Mouse (Mus musculus): Measurements from ENCODE around the gene Med24.
"Not testable (repeated sequence)": the region's sequence is repeated elsewhere in the genome, so short reads cannot be mapped to it uniquely, and the experiment has no call there.

Med24 gene

DNA sequence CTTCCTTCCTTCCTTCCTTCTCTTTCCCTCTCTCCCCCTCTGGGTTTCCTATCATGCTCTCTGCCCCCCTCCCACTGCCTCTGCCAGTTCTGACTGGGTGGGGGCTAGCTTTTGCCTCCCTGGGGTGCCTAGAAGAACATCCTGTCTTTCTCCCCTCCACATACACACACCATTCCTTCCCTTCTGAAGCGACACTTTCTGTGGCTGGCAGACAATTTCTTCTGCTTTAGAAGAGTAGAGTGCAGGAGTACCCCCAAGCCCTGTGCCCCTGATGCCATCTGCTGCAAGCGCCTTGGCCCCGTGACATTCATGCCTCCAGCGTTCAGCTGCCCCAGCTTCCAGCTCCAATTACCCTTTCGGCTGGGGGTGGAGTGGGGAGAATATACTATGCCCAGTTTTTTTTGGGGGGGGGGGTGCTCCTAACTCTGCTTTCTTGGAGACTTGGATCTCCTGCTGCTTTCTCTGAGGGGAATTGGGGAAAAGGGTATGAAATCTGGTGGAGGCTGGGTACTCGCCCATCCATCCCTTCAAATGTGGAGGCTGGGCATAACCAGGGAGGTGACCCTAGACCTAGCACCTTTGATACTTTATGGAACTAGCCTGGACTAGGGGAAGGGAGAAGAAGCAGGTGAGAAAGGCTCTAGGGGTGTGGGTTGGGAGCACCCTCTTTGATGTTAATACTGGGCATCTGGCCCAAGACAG is 18.7 kb upstream of the Med24 start:
- ATAC-seq (ENCODE audit: insufficient number of reproducible peaks, low FRiP score, low TSS enrichment): peak; percentile 23; the same call in 1 of the 2 replicates

DNA sequence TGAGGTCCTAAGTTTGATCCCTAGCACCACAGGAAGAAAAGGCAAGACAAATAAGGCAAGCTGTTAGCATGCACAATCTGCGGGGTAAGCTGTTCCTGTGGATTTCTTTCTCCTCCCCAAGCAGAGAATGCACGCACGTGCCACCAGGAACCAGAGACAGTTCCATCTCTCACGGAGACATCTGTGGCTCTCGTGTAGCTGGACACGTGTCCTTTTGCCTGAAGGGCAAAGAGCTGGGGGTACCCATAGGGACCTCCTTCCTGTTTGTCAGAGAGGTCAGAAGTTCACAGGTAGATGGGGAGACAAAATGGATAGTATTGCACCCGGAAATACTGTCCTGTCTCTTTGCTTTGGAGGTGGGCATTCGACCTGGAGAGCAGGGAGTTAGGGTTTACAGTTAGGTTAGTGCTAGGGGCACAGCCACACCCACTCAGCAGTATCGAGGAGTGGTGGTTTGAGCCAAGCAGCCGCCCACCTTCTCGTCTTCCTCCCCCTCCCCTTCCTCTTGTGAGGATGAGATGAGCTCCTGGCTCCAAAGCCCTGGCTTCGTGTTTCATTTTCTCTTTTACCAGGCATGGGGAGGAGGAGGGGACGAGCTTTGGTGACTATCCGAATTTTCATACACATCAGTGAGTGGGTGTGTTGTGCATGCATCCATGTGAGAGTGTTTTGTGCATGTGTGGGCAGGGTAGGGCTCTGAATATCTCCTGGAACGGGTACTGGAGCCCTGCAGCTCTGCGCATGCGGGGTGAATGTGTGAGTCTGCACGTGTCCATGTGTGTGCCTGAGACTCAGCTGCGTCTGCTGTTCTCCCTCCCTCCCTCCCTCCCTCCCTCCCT is 17.8 kb upstream of the Med24 start:
- peak; percentile 31; the same call in 1 of the 2 replicates for ATAC-seq (ENCODE audit: insufficient number of reproducible peaks, low FRiP score, low TSS enrichment)

DNA sequence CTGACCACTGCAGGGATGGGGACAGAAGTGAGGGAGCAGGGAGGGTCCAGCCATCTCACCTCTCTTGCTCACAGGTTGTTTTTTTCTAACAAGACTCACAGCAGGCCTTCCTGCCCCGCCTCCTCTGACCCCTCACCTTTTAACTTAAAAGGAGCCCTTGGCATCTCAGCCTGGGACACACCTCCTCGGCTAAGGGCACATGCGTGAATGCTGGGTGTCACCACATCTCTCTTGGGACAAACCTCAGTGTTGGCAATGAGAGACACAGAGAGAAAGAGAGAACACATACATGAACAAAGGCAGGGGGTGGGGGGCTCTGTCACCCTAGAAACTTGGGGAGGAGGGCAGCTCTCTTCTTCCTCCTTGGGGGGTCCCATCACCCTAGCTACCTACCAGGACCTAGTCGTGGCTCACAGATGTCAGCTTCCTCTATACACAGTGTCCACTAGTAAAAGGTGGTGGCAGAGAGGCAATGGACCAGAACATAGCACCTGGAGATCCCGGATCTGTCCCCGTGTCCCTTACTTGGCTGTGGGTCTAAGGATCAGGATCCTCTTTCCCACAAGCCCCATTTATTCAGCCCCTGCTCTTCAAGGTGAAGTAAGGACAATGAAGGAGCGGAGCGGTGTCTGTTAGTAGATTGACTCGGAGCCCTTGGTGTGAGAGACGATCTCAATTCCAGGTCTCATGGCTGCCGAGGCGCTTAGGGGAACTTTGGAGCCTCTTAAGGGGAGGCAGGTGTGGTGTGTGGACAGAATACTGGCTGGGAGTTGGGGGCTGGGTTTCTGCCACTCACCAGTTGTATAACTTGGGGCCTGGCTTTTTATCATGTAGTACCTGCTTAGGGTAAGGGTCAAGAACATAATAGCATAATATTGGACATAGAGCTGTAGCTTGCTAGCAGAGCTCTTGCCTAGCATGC is 17.0 kb upstream of the Med24 start:
- ATAC-seq (ENCODE audit: insufficient number of reproducible peaks, low FRiP score, low TSS enrichment): no peak

DNA sequence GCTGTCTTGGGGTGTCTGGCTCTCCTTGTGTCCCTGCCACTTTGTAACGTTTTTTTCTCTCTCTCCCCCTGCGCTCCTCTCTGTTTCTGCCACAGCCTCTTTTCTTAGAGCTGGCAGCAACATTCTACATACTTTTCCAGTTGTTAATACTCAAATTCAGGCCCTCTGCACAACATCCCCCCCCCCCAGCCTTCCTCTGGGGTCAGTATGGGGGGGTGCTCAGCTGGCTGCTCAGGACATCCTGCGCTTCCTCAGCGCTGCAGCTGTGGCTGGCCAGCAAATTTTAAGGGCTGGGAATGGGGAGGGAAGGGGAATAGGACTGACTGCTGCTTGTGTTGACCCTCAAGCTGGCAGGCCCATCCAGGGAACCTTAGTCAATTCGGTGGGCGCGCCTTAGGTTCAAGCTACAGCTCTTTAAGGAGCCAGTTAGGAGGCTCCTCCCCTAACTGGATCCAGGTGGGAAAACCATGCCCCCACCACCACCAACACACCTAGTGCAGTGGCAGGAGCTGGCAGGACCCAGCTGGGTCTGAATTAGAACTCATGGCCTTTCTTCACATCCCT is 15.3 kb upstream of the Med24 start:
- ATAC-seq (ENCODE audit: insufficient number of reproducible peaks, low FRiP score, low TSS enrichment): no peak

DNA sequence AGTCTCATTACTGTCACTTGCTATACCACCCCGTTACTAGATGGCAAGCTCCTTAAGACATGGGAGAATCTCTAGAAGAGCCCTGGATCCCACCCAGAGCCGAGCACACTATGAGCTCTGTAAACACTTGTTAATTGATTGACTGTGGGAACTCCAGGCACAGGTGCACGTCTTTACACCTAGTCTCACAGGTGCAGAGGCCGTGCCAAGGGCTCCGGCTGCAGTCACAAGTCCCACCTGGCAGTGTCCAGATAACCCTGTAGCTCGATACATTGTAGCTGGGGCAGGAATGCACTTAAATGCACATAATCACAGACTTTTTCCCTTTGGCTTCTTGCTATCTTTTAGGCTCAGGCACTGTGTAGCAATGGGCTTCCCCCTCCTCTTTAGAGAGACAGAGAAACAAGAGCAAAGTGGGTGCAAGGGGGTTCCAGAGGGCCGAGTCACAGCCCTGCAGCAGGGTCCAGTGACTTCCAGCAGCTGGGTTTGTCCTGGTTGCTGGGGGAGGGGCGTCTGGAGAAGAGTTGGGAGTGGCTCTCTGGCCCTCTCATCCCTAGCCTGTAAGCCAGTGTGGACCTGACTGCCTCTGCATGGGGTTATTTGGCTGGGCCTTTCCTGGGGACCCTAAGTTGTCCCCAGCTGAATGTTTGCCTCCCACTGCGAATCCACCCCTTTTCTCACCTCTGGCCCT is 14.6 kb upstream of the Med24 start:
- ATAC-seq (ENCODE audit: insufficient number of reproducible peaks, low FRiP score, low TSS enrichment): no peak

DNA sequence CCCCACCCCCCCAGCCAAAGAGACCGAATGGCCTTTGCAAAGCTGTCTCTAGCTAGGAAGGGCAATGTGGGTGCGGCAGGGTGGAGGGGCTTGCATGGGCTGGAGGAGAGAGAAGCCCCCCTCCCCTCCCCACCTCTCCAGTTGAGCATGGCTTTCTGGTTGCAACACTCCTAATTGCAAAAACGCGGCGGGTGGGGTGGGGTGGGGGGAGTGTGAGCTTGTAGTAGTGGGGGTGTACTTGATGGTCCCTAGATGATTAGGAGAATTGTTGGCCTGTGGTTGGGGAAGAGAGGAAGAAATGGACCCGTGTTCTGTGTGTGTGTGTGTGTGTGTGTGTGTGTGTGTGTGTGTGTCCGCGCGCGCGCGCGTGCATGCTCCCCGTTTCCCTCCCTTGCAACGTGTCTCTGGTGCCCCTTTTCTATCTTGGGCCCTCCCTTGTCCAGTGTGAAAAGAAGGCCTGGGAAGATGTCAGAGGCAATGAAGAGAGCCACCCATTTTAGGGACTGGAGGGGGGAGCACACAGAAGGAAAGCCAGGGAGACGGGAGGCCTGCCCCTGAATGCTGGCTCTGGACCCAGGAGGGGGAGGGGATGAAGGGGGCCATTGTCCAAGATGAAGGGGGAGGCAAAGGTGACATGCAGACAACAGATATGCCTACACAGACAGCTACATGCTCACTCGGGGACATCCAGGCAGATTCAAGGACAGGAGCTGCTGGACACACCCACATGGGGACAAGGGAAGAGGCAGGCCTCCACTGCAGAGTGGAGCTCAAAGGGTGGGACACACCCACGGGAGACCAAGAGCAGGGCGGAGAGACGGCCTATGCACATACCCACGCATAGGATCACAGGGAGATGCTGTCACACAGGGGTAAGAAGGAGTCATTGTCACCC is 13.4 kb upstream of the Med24 start:
- no peak for ATAC-seq (ENCODE audit: insufficient number of reproducible peaks, low FRiP score, low TSS enrichment)

DNA sequence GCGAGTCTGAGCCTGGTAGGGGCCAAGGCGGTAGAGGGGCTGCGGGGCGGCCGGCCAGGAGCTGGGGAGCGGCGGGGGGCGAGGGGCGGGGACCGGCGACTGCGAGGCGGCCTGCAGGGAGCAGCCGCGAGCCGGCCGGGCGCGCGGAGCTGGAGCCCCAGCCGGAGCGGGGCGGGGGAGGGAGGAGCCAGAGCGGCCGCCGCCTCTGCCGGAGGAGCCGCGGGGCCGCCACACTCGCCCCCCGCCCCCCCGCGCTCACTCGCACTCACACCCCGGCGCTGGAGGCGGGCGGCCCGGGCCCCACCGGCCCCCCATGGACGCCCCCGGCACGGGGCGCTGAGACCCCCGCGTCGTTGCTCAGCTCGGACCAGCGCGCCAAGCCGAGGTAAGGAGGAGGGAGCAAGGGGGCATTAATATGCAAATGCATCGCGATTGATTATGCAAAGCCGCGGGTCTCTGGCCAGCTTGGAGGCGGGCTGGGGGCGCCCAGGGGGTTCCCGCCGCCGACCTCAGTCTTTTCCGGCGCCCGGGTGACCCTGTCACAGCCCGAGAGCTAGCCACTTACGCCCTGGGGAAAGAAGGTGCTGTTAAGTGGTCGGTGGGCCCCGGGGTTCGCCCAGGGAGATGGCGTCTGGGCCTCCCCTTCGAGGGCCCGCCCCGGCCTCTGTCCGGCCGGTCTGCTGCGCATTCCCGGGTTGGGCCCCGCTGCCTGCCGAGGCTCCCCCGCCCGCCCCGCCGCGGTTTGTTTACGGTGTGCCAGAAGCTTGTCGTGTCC is 12.6 kb upstream of the Med24 start:
- ATAC-seq (ENCODE audit: insufficient number of reproducible peaks, low FRiP score, low TSS enrichment): peak; percentile 49; the same call in 1 of the 2 replicates

DNA sequence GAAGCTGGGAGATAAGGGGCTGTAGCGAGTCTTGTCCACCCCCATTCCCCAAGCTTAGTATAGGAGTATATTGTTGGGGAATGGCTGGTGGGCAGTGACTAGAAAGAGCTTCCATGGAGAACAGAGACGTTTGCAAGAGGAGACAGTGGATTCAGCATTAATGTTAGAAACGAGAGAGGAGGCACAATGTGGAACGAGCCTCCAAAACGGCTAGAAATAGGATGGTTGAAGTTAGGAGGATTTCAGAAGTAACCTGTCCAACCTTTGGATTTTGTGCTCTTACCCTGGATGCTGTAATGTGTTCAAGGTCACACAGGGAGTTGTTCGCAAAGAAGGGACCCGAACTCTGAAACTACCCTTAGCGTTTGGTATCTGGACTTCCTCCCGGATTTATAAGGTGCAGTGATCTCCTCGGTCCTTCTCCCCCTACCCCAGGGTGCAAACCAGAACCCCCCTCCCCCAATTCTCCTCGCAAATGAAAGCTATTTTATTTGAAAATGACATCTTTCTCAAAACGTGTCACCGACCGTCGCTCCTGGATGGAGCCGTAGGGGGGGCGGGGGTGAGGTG is 11.9 kb upstream of the Med24 start:
- no peak for ATAC-seq (ENCODE audit: insufficient number of reproducible peaks, low FRiP score, low TSS enrichment)

DNA sequence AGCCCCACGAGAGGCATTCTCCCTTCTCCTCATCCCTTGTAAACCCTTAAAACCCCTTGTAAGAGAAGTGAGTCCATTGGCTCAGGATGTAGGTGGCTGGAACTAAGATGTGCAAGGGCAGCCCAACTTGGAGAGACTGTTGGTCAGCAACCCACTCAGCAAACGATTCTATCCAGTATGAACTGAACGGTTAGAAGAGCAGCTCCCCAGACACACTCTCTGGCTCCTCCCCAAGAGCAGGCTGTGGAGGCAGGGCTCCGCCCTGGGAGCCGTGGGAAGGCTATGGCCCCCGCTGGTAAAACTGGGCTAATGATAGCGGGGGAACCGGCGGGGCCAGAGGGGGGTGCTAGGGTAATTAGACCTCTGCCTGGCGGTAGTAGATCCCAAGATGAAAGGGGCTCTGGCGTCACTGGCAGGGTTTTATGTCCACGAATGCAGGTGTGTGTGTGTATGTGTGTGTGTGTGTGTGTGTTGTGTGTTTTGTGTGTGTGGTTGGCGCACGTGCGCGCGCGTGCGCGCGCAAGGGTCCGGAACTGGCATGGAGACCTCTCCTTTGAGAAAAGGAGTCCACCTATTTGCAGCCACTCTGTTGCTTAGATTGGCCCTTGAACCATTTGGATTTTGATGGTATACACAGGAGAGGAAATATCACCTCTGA is 11.3 kb upstream of the Med24 start, which contains the start of gene Thra:
Gene Thra, plus strand, starts transcription at position 246 of the 658 bp plus-strand sequence.
- no peak for ATAC-seq (ENCODE audit: insufficient number of reproducible peaks, low FRiP score, low TSS enrichment)

DNA sequence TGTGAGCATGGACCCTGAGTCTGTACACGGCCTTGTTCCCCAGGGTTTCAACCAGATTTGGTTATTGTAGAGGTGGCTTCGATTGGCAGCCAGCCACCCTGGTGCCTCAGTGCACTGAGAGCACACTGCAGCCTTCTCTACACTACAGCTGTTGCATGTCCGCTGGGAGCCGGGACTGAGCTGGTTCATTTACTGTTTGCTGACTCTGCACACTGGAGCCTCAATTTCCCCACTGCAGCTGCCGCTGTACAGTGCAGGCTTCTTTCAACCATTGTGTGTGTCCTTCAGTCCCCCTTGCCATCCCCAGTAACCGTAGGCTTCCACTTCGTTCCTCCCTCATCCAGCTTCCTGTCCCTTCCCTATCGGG is 10.8 kb upstream of the Med24 start:
- ATAC-seq (ENCODE audit: insufficient number of reproducible peaks, low FRiP score, low TSS enrichment): no peak

DNA sequence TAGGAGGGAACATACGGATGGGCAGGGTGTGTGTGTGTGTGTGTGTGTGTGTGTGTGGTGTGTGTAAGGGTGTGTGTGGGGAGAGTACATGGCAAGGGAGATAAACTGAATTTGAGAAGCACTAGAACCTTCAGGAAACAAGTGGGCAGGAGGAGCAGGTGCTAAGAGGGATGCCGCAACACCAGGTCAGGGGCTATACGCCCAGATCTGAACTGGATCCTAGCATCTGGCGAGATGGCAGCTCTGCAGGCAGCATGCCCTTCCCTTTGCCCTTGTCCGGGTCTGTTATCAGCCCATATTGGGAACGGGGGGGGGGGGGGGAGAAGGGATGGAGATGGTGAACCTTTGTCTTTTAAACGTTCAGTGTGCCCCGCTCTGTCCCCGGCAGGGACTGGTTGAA is 9.7 kb upstream of the Med24 start:
- ATAC-seq (ENCODE audit: insufficient number of reproducible peaks, low FRiP score, low TSS enrichment): no peak

DNA sequence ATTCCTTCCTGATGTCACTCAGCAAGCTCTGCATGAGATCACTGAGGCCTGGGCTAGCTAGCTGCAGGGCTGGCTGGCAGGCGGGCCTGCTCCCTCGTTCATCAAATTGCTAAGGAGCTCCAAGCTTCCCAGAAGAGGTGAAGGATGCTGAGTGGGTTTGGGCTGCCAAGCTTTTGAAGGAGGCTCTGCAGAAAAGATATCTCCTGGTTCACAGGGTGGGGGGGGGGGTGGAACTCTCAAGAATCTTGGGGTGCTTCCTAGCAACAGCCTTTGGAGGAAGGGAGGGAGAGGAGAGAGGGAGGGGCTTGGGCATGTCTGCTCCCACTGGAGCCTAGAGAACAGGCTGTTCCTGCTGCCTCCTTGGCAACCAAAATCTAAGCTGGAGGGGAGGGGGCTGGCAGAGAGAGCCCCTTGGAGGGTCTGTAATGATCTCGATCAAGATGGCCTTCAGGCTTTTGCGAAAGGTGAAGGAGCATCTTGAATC is 9.2 kb upstream of the Med24 start:
- ATAC-seq (ENCODE audit: insufficient number of reproducible peaks, low FRiP score, low TSS enrichment): no peak

DNA sequence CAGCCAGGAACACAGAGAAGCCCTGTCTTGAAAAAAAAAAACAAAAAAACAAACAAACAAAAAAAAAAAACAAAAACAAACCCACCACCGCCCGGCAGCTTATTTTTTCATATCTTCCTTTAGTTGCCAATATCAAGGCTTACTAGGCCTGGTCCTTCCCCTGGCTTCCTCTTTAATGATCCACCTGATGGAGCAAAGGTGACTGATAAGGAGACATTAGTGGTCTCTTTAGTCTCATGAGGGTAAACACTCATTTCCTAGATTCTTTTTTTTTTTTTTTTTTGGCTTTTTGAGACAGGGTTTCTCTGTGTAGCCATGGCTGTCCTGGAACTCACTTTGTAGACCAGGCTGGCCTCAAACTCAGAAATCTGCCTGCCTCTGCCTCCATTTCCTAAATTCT is 8.0 kb upstream of the Med24 start:
- not testable (repeated sequence) for ATAC-seq (ENCODE audit: insufficient number of reproducible peaks, low FRiP score, low TSS enrichment)

DNA sequence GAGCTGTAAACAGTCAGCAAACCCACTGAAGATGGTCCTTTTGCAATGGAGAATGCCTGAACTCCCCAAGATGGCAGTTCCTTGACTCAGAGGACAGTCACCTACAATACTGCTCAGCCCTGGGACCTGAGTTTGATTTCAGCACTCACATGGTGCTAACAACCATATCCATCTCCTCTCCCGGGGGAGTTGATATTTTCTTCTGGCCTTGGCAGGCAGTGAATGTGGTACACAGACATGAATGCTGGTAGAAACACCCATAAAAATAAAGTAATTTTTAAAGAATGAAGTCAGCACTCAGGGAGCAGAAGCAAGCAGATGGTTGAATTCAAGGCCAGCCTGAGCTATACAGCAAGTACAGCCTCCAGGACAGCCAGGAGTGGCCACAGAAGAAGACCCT is 6.9 kb upstream of the Med24 start:
- ATAC-seq (ENCODE audit: insufficient number of reproducible peaks, low FRiP score, low TSS enrichment): no peak

DNA sequence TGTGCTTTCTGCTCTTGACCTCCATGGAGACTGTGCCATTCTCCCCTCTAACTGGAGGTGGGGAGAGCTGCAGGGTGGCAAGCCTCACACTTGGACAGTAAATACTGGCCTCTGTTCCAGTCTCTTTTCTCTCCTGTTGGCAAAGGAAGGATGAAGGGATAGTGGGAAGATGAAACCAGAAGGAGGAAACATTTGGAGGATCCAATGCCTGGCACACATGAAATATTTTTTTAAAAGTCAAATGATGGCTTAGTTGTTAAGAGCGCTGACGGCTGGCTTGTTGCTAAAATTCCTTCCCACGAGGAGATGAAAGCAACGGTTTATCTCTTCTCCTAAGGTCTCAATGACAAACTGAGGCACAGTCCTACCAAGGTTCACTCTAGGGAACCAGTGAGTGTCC is 5.9 kb upstream of the Med24 start:
- no peak for ATAC-seq (ENCODE audit: insufficient number of reproducible peaks, low FRiP score, low TSS enrichment)

DNA sequence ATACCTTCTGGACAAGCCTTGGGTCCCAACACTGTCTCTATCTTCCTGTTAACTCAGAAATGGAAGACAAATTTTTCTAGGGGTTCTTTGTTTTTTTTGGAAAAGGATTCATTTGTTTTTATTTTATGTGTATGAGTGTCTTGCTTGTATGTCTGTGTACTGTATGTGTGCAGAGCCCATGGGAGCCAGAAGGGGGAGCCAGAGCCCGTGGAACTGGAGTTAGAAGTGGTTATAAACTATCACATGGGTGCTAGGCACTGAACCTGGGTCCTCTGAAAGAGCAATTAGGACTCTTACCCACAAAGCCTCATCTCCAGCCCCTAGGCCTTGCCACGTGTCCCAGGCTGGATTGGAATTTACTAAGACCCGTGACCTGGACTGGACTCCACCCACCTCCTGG is 4.8 kb upstream of the Med24 start:
- ATAC-seq (ENCODE audit: insufficient number of reproducible peaks, low FRiP score, low TSS enrichment): no peak

DNA sequence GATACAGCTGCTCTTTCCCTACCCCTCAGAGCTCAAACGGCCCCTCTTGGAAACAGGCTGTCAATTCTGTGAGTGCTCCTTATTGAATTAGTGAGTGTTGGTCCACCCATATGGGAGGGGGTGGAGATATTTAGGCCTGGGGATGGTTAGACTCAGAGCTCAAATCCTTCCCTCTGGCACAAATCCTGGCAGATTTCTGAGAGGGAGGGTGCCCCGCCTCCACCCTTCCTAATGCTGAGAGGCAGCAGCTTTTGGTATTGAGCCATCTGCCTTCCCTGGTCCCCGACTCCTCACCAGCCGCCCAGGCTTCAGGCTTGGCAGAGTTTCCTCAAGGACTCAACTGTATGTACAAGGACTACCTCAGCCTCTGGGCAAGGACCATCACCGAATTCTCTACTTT is 1.9 kb upstream of the Med24 start:
- ATAC-seq (ENCODE audit: insufficient number of reproducible peaks, low FRiP score, low TSS enrichment): no peak
